Mouse (Mus musculus) left cerebral cortex, adult 18-20 months (tissue): ENCODE measurements around the gene Gm10720. TPM values are rescaled to one million over a fixed set of nuclear protein-coding genes. Genes with fewer than 3 reads are reported as not detected.
"Not testable (repeated sequence)": the region's sequence is repeated elsewhere in the genome, so short reads cannot be mapped to it uniquely, and the experiment has no call there.

Source experiments
- DNase-seq, 2 experiments: peaks; one replicate each; pipeline ENCODE4 v3.0.0; 2021 to 2022; ENCODE audit warnings: low spot score in 2 of 2, mixed read lengths in 1 of 2
- microRNA-seq, 2 experiments: library from miRNA; unstranded; fragments of <30 nt; microRNA quantifications; one replicate each; pipeline ENCODE4 v1.2.0; 2021
- total RNA-seq, 2 experiments: library from RNA; stranded (reverse); gene quantifications; 2 replicates each; pipeline ENCODE4 v1.2.3; 2021

Gm10720 gene
- total RNA-seq, 2 experiments from 2014 or later = not detected

DNA sequence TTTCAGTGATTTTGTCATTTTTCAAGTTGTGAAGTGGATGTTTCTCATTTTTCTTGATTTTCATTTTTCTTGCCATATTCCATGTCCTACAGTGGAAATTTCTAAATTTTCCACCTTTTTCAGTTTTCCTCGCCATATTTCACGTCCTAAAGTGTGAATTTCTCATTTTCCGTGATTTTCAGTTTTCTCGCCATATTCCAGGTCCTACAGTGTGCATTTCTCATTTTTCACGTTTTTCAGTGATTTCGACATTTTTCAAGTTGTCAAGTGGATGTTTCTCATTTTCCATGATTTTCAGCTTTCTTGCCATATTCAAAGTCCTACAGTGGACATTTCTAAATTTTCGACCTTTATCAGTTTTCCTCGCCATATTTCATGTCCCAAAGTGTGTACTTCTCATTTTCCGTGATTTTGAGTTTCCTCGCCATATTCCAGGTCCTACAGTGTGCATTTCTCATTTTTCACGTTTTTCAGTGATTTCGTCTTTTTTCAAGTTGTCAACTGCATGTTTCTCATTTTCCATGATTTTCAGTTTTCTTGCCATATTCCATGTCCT lies 9.5 kb downstream of the Gm10720 start, which contains the start of gene Gm10717:
Gene Gm10717, plus strand, starts transcription at position 506 of the 556 bp plus-strand sequence.
- DNase-seq = peak; percentile 31 to 45

DNA sequence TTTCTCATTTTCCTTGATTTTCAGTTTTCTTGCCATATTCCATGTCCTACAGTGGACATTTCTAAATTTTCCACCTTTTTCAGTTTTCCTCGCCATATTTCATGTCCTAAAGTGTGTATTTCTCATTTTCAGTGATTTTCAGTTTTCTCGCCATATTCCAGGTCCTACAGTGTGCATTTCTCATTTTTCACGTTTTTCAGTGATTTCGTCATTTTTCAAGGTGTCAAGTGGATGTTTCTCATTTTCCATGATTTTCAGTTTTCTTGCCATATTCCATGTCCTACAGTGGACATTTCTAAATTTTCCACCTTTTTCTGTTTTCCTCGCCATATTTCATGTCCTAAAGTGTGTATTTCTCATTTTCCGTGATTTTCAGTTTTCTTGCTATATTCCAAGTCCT lies 10.2 kb downstream of the Gm10720 start:
- DNase-seq = peak; percentile 63 to 75

GRCm38 (mm10) chr9:3026136-3026535 lies 10.7 kb downstream of the Gm10720 start:
- DNase-seq = not testable (repeated sequence)

DNA sequence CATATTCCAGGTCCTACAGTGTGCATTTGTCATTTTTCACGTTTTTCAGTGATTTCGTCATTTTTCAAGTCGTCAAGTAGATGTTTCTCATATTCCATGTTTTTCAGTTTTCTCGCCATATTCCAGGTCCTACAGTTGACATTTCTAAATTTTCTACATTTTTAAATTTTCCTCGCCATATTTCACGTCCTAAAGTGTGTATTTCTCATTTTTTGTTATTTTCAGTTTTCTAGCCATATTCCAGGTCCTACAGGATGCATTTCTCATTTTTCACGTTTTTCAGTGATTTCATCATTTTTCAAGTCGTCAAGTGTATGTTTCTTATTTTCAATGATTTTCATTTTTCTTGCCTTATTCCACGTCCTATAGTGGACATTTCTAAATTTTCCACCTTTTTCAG lies 11.3 kb downstream of the Gm10720 start:
- DNase-seq = not testable (repeated sequence)

GRCm38 (mm10) chr9:3027200-3027599 lies 11.7 kb downstream of the Gm10720 start:
- not testable (repeated sequence) for DNase-seq

- peak in 1 of 2 experiments; percentile 4 for DNase-seq
Measured at GRCm38 (mm10) chr9:3029276-3030000, 14.0 kb downstream of the Gm10720 start.

- DNase-seq = not testable (repeated sequence)
Measured at GRCm38 (mm10) chr9:3030677-3031318, 15.3 kb downstream of the Gm10720 start.

DNA sequence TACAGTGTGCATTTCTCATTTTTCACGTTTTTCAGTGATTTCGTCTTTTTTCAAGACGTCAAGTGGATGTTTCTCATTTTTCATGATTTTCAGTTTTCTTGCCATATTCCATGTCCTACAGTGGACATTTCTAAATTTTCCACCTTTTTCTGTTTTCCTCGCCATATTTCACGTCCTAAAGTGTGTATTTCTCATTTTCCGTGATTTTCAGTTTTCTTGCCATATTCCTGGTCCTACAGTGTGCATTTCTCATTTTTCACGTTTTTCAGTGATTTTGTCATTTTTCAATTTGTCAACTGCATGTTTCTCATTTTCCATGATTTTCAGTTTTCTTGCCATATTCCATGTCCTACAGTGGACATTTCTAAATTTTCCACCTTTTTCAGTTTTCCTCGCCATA lies 18.8 kb downstream of the Gm10720 start, which contains the start of gene Gm17535:
Gene Gm17535, plus strand, starts transcription at position 301 of the 400 bp plus-strand sequence.
- not testable (repeated sequence) for DNase-seq

- DNase-seq = not testable (repeated sequence)
Measured at GRCm38 (mm10) chr9:3036577-3036976, 21.1 kb downstream of the Gm10720 start, which contains the start of gene Gm10715. Gm10715 (plus strand) TSS chr9:3036877.

- DNase-seq = not testable (repeated sequence)
Measured at GRCm38 (mm10) chr9:3038161-3038560, 22.7 kb downstream of the Gm10720 start.

Small RNA genes within 50 kb of the gene (microRNA-seq; reads per million reads assigned to microRNA genes)
- 0 reads per million in 2 experiments for gene Mir101c

Other genes with a start within 250 kb of the Gm10720 start
- not detected for gene Gm10722, start 14.7 kb upstream of the Gm10720 start, total RNA-seq
- gene Gm11168, start 12.3 kb upstream of the Gm10720 start, total RNA-seq = not detected
- not detected for gene Gm10721, start 2.5 kb upstream of the Gm10720 start, total RNA-seq
- gene Gm10719, start 1.8 kb downstream of the Gm10720 start, total RNA-seq = under 1 TPM in 1 of 2 experiments, not detected in 1; 0.54 TPM
- gene Gm10718, start 7.9 kb downstream of the Gm10720 start, total RNA-seq = under 1 TPM in 1 of 2 experiments, not detected in 1; 0.89 TPM
- not detected for gene Gm10717, start 9.8 kb downstream of the Gm10720 start, total RNA-seq
- gene Gm17535, start 18.9 kb downstream of the Gm10720 start, total RNA-seq = not detected
- not detected for gene Gm10715, start 21.2 kb downstream of the Gm10720 start, total RNA-seq